Mouse (Mus musculus): ENCODE measurements around the gene Cdc42bpg.

- TF ChIP-seq GATA1 (IDR thresholded peaks at IDR 0.05; ENCODE audit: low read length), result no peak
- TF ChIP-seq TAL1 (IDR thresholded peaks at IDR 0.05; ENCODE audit: low read length), result no peak
Observed at GRCm38 (mm10) chr19:6299003-6299402, 7.3 kb upstream of the Cdc42bpg start.

All from erythroblast, embryonic 14.5 days (primary cell).